Mouse (Mus musculus) MEL (cell line): ENCODE measurements around the gene Hoxd4. TPM values are rescaled to one million over a fixed set of nuclear protein-coding genes. Genes with fewer than 3 reads are reported as not detected.

Experiments
- DNase-seq: peaks from one replicate; pipeline ENCODE4 v3.0.0; 2011; ENCODE audit warnings: low read depth, low spot score
- H3K27ac ChIP-seq: 2 replicates; pipeline ENCODE4 v1.5.1; 2012; ENCODE audit warnings: low read depth, mild to moderate bottlenecking, control low read depth, low read length, moderate library complexity; ENCODE audit not compliant: control insufficient read depth
- H3K27me3 ChIP-seq, 2 experiments: fragments of 150-350 bp in 1 of 2; sonication (generic) in 1 of 2; 2 replicates each; pipeline ENCODE4 v1.6.1; 2012; ENCODE audit warnings: low read length in 2 of 2, mild to moderate bottlenecking in 2 of 2, improper control_type of control experiment in 1 of 2, moderate library complexity in 1 of 2; ENCODE audit not compliant: insufficient read depth in 2 of 2, control insufficient read depth in 1 of 2
- H3K36me3 ChIP-seq, 2 experiments: 2 replicates each; pipeline ENCODE4 v1.6.1; 2012 to 2014; ENCODE audit warnings: low read length in 2 of 2, improper control_type of control experiment in 1 of 2, inconsistent platforms in 1 of 2, mild to moderate bottlenecking in 1 of 2; ENCODE audit not compliant: insufficient read depth in 2 of 2, control insufficient read depth in 1 of 2
- H3K4me1 ChIP-seq, 2 experiments: fragments of 150-350 bp in 1 of 2; sonication (generic) in 1 of 2; 2 replicates each; pipeline ENCODE4 v1.6.1; 2012; ENCODE audit warnings: low read length in 2 of 2, improper control_type of control experiment in 1 of 2, mild to moderate bottlenecking in 1 of 2; ENCODE audit not compliant: insufficient read depth in 2 of 2, control insufficient read depth in 1 of 2
- H3K4me3 ChIP-seq, 2 experiments: fragments of 150-350 bp in 1 of 2; sonication (generic) in 1 of 2; 2 replicates each; pipeline ENCODE4 v1.5.1; 2012; ENCODE audit warnings: low read depth in 2 of 2, low read length in 2 of 2, mild to moderate bottlenecking in 2 of 2, moderate library complexity in 2 of 2, control low read depth in 1 of 2, improper control_type of control experiment in 1 of 2; ENCODE audit not compliant: control insufficient read depth in 1 of 2, insufficient read depth in 1 of 2
- H3K79me2 ChIP-seq: 2 replicates; pipeline ENCODE4 v1.6.1; 2012; ENCODE audit warnings: mild to moderate bottlenecking, low read length, moderate library complexity; ENCODE audit not compliant: control insufficient read depth, poor library complexity, insufficient read depth
- H3K9ac ChIP-seq: 2 replicates; pipeline ENCODE4 v1.6.1; 2012; ENCODE audit warnings: low read depth, mild to moderate bottlenecking, control low read depth, low read length, moderate library complexity; ENCODE audit not compliant: control insufficient read depth, poor library complexity, severe bottlenecking
- H3K9me3 ChIP-seq: fragments of 150-350 bp; sonication (generic); replicated peaks from 2 replicates; pipeline ENCODE4 v1.6.1; 2012; ENCODE audit warnings: mild to moderate bottlenecking, low read length, improper control_type of control experiment, moderate library complexity; ENCODE audit not compliant: insufficient read depth
- BHLHE40 ChIP-seq: IDR thresholded peaks from 2 replicates; pipeline ENCODE4 v1.6.1; 2012; ENCODE audit warnings: low read depth, mild to moderate bottlenecking, inconsistent platforms, low read length, improper control_type of control experiment, borderline replicate concordance
- CHD1 ChIP-seq: IDR thresholded peaks from 2 replicates; pipeline ENCODE4 v1.6.1; 2012; ENCODE audit warnings: low read depth, mild to moderate bottlenecking, inconsistent platforms, low read length, improper control_type of control experiment
- CTCF ChIP-seq, 3 experiments: IDR thresholded peaks in 2 of 3; conservative IDR thresholded peaks in 1 of 3; 2 replicates each; pipeline ENCODE4 v1.5.1; 2011 to 2012; ENCODE audit warnings: low read length in 3 of 3, low read depth in 2 of 3, mild to moderate bottlenecking in 2 of 3, improper control_type of control experiment in 1 of 3, inconsistent platforms in 1 of 3, mixed read lengths in 1 of 3, moderate library complexity in 1 of 3; ENCODE audit not compliant: control insufficient read depth in 1 of 3, insufficient read depth in 1 of 3, poor library complexity in 1 of 3, severe bottlenecking in 1 of 3
- EP300 ChIP-seq, 2 experiments: IDR thresholded peaks; 2 replicates each; pipeline ENCODE4 v1.6.1; 2011; ENCODE audit warnings: improper control_type of control experiment in 2 of 2, low read length in 2 of 2, low read depth in 1 of 2, mild to moderate bottlenecking in 1 of 2
- JUND ChIP-seq: IDR thresholded peaks from 2 replicates; pipeline ENCODE4 v1.6.1; 2011; ENCODE audit warnings: low read depth, mild to moderate bottlenecking, improper control_type of control experiment, low read length
- KAT2A ChIP-seq: conservative IDR thresholded peaks from 2 replicates; pipeline ENCODE4 v1.6.1; 2012; ENCODE audit warnings: low read depth, low read length, improper control_type of control experiment, inconsistent platforms
- MAFK ChIP-seq: IDR thresholded peaks from 2 replicates; pipeline ENCODE4 v1.6.1; 2011; ENCODE audit warnings: low read depth, mild to moderate bottlenecking, low read length, improper control_type of control experiment, borderline replicate concordance
- MEF2A ChIP-seq: IDR thresholded peaks from 2 replicates; pipeline ENCODE4 v1.6.1; 2014; ENCODE audit warnings: low read depth, mild to moderate bottlenecking, inconsistent platforms, low read length, improper control_type of control experiment; ENCODE audit not compliant: poor library complexity, insufficient replicate concordance, severe bottlenecking; ENCODE audit errors: extremely low read depth
- NELFE ChIP-seq: IDR thresholded peaks from 2 replicates; pipeline ENCODE4 v1.6.1; 2011; ENCODE audit warnings: low read depth, low read length, improper control_type of control experiment
- NRF1 ChIP-seq: IDR thresholded peaks from 2 replicates; pipeline ENCODE4 v1.6.1; 2014; ENCODE audit warnings: low read depth, mild to moderate bottlenecking, inconsistent platforms, low read length, improper control_type of control experiment, moderate library complexity; ENCODE audit not compliant: poor library complexity, insufficient read depth, severe bottlenecking
- POLR2A ChIP-seq, 2 experiments: IDR thresholded peaks; 2 replicates each; pipeline ENCODE4 v1.6.1; 2011 to 2012; ENCODE audit warnings: low read length in 2 of 2, mild to moderate bottlenecking in 2 of 2, control low read depth in 1 of 2, improper control_type of control experiment in 1 of 2, low read depth in 1 of 2, moderate library complexity in 1 of 2; ENCODE audit not compliant: control insufficient read depth in 1 of 2, insufficient read depth in 1 of 2, poor library complexity in 1 of 2
- POLR2AphosphoS5 ChIP-seq: IDR thresholded peaks from 2 replicates; pipeline ENCODE4 v1.6.1; 2012; ENCODE audit warnings: low read depth, borderline replicate concordance, mild to moderate bottlenecking, inconsistent platforms, low read length, moderate library complexity, mixed read lengths
- RCOR1 ChIP-seq: IDR thresholded peaks from 2 replicates; pipeline ENCODE4 v1.6.1; 2012; ENCODE audit warnings: low read depth, mild to moderate bottlenecking, inconsistent platforms, low read length, improper control_type of control experiment
- SIN3A ChIP-seq: IDR thresholded peaks from 2 replicates; pipeline ENCODE4 v1.6.1; 2012; ENCODE audit warnings: low read length, improper control_type of control experiment, inconsistent platforms
- SMC3 ChIP-seq: IDR thresholded peaks from 2 replicates; pipeline ENCODE4 v1.6.1; 2011; ENCODE audit warnings: low read depth, low read length, improper control_type of control experiment
- TAL1 ChIP-seq: IDR thresholded peaks from 2 replicates; pipeline ENCODE4 v1.6.1; 2012; ENCODE audit warnings: mild to moderate bottlenecking, inconsistent platforms, low read length, moderate library complexity, mixed read lengths
- TBP ChIP-seq: IDR thresholded peaks from 2 replicates; pipeline ENCODE4 v1.8.0; 2011; ENCODE audit warnings: low read depth, low read length, improper control_type of control experiment
- UBTF ChIP-seq: IDR thresholded peaks from 2 replicates; pipeline ENCODE4 v1.6.1; 2012; ENCODE audit warnings: low read depth, mild to moderate bottlenecking, inconsistent platforms, low read length, improper control_type of control experiment, moderate library complexity, borderline replicate concordance; ENCODE audit not compliant: insufficient read depth
- ZC3H11A ChIP-seq: IDR thresholded peaks from 2 replicates; pipeline ENCODE4 v1.6.1; 2012; ENCODE audit warnings: low read depth, mild to moderate bottlenecking, inconsistent platforms, low read length, improper control_type of control experiment
- ZMIZ1 ChIP-seq: IDR thresholded peaks from 2 replicates; pipeline ENCODE4 v1.6.1; 2012; ENCODE audit warnings: low read depth, mild to moderate bottlenecking, inconsistent platforms, low read length, improper control_type of control experiment, moderate library complexity
- polyA plus RNA-seq, 2 experiments: library from polyadenylated mRNA; stranded (reverse) in 1 of 2; unstranded in 1 of 2; fragments of >175 nt in 1 of 2; fragments of >200 nt in 1 of 2; gene quantifications; 2 replicates each; pipeline versions ENCODE4 v1.2.1 to v1.2.4; 2012; ENCODE audit warnings: low replicate concordance in 2 of 2, low read depth in 1 of 2; ENCODE audit not compliant: insufficient read length in 2 of 2, insufficient read depth in 1 of 2, missing spikeins in 1 of 2
- total RNA-seq: library from RNA; depleted of rRNA; stranded (reverse); fragments of 300-350 nt; gene quantifications from 2 replicates; pipeline ENCODE4 v1.2.3, GENCODE M21; 2012

Gene Hoxd4
- total and polyA plus RNA-seq, 3 experiments = not detected

- Histone ChIP-seq H3K9me3 (no peaks in the 10 kb centered on the region), H3K27ac (no peak overlapping the region), H3K4me3 (no peak overlapping the region), H3K36me3 (no peaks in the 10 kb centered on the region), H3K27me3 (peaks cover 0 to 2% of the 10 kb centered on the region in 2 experiments; a peak in 2 of 4 replicates), H3K79me2 (no peaks in the 10 kb centered on the region), H3K9ac (no peak overlapping the region), H3K4me1 (no peaks in the 10 kb centered on the region)
- DNase-seq = no peak
- TF ChIP-seq KAT2A = no peak
These were observed 22.7 kb downstream of the Hoxd4 start for GRCm38 (mm10) chr2:74734451-74734850.

- Histone ChIP-seq H3K4me1 (no peaks in the 10 kb centered on the region), H3K9ac (no peak overlapping the region), H3K9me3 (no peaks in the 10 kb centered on the region), H3K79me2 (no peaks in the 10 kb centered on the region), H3K36me3 (no peaks in the 10 kb centered on the region), H3K4me3 (no peak overlapping the region), H3K27me3 (peaks cover 0 to under 1% of the 10 kb centered on the region in 2 experiments; a peak in 2 of 4 replicates), H3K27ac (no peak overlapping the region)
- DNase-seq = no peak
- TF ChIP-seq EP300 (IDR thresholded peaks at IDR 0.05; ENCODE audit: low read depth in 1 of 2, low read length in 2 of 2) = no peak
- no peak for TF ChIP-seq BHLHE40
- no peak for TF ChIP-seq TAL1
- TF ChIP-seq NRF1 = no peak
- TF ChIP-seq TBP = no peak
- TF ChIP-seq CHD1 = no peak
- TF ChIP-seq RCOR1 = no peak
- no peak for TF ChIP-seq KAT2A
- TF ChIP-seq SMC3 = no peak
- no peak for TF ChIP-seq SIN3A
- no peak for TF ChIP-seq UBTF
- no peak for TF ChIP-seq MEF2A
- TF ChIP-seq ZC3H11A = no peak
- no peak for TF ChIP-seq JUND
- no peak for TF ChIP-seq CTCF (IDR thresholded peaks at IDR 0.05 in 2 of 3, conservative IDR thresholded peaks at IDR 0.05 in 1 of 3; ENCODE audit: control insufficient read depth in 1 of 3, insufficient read depth in 1 of 3, low read depth in 2 of 3, low read length in 3 of 3, poor library complexity in 1 of 3, severe bottlenecking in 1 of 3)
- no peak for TF ChIP-seq NELFE
- TF ChIP-seq POLR2AphosphoS5 = no peak
- TF ChIP-seq POLR2A (IDR thresholded peaks at IDR 0.05; ENCODE audit: control insufficient read depth in 1 of 2, insufficient read depth in 1 of 2, low read depth in 1 of 2, low read length in 2 of 2, poor library complexity in 1 of 2) = no peak
- no peak for TF ChIP-seq ZMIZ1
- TF ChIP-seq MAFK = no peak
These were observed 23.5 kb downstream of the Hoxd4 start for GRCm38 (mm10) chr2:74734996-74735811.
